Mouse (Mus musculus): ENCODE results near the gene Gfod1. TPM values are rescaled to one million over a fixed set of nuclear protein-coding genes. Genes with fewer than 3 reads are reported as not detected.

Gene Gfod1
- polyA plus RNA-seq, 1 experiment = 10.4 TPM

DNA sequence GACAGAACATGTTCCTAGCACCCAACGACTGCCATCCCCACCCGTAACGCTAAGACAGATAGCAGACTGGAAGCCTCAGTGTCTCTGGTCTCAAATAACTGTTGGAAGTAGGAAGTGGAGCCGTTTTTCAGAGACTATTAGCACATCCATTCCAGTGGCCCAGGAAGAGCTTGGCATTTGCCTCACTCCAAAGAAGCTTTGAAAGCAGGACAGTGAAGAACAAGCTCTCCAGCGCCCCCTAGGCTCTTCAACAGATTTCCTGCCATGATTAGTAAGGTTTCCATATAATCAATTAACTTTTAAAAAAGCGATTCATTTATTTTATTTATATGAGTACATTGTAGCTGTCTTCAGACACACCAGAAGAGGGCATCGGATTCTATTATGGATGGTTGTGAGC is 28.6 kb upstream of the Gfod1 start:
- 32% methylated on average over 7 of the region's 7 CpGs for WGBS
- H3K4me3 ChIP-seq (replicated peaks; ENCODE audit: control insufficient read depth, low read depth, low read length) = no peak overlapping the region
- TF ChIP-seq POLR2A (IDR thresholded peaks at IDR 0.05; ENCODE audit: borderline replicate concordance, control insufficient read depth, low read depth, low read length) = no peak
- TF ChIP-seq CTCF (IDR thresholded peaks at IDR 0.05; ENCODE audit: control insufficient read depth, insufficient read depth, low read length) = no peak
- H3K27ac ChIP-seq (ENCODE audit: control insufficient read depth, insufficient read depth, low read depth, low read length, poor library complexity) = no peak overlapping the region
- H3K4me1 ChIP-seq (ENCODE audit: control insufficient read depth, insufficient read depth, low read length) = no peaks in the 10 kb centered on the region; the same call in 1 of the 2 replicates

DNA sequence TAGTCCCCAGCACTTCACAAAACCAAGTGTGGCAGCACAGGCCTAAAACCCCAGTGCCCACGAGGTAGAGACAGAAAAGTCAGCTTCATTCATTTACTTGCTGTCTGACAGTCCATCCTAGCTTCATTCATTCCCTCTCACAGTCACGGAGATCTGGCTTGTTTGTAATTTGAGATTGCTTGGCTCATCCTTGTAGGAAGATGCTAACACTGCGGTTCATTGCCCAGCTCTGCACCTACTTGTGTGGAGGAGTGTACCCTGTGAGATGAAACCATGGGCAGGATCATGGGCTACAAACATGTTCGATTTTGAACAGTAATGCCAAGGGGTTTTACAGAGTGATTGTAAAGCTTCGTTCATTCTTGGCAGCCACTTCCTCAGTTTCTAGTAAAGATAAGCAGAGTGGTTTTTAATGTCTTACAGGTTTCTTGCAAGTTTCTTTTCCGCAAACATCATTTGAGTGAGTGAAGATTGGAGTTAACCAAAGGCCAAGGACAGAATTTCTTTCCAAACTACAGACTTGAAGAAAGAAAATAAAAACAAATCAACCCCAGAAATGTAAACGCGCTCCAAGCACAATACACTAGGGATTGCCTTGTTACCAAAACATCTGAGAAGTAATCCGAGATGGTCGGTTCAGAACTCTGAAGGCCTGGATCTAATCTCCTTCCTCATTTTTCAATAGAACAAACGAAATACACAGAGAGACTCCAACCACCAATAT is 27.9 kb upstream of the Gfod1 start:
- WGBS = 39% methylated on average over 11 of the region's 11 CpGs
- Histone ChIP-seq H3K27ac (ENCODE audit: control insufficient read depth, insufficient read depth, low read depth, low read length, poor library complexity) (no peak overlapping the region), H3K4me1 (ENCODE audit: control insufficient read depth, insufficient read depth, low read length) (no peaks in the 10 kb centered on the region; the same call in 1 of the 2 replicates), H3K4me3 (replicated peaks; ENCODE audit: control insufficient read depth, low read depth, low read length) (no peak overlapping the region)
- TF ChIP-seq CTCF (IDR thresholded peaks at IDR 0.05; ENCODE audit: control insufficient read depth, insufficient read depth, low read length) = no peak
- no peak for TF ChIP-seq POLR2A (IDR thresholded peaks at IDR 0.05; ENCODE audit: borderline replicate concordance, control insufficient read depth, low read depth, low read length)

DNA sequence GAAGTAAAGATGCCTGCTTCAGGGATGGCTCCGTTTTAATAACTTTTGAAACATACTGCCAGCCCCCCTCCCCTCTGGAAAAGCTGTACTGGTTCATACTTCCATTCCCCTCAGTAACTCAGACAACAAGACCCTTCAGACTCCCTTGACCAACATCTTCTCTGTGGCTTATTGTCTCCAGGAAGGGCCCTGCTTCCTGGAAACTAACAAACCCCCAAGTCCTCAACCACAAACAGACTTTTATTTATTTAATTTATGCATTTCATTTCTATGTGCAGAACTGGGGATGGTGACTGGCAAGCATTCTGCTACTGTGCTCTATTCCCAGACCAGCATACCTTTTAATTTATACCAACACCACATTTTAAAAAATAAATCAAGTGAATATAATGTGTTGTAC is 21.5 kb upstream of the Gfod1 start:
- H3K4me1 ChIP-seq (ENCODE audit: control insufficient read depth, insufficient read depth, low read length) = no peaks in the 10 kb centered on the region; the same call in 1 of the 2 replicates

DNA sequence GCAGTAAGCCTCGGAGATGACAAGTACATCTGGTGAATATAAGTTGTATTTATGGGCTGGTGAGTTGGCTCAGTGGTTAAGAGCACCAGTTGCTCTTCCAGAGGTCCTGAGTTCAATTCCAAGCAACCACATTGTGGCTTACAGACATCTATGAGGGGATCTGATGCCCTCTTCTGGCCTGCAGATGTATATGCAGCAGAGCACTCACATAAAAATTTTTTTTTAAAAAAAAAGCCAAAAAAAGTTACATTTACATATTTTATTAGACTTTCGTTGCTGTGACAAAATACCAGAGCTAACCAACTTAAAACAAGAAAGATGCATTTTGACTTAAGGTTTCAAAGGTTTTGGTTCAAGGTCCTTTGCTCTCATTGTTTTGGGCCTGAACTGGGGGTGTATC is 17.5 kb upstream of the Gfod1 start:
- 67% methylated on average over 2 of the region's 2 CpGs for whole genome bisulfite sequencing
- no peak for TF ChIP-seq CTCF (IDR thresholded peaks at IDR 0.05; ENCODE audit: control insufficient read depth, insufficient read depth, low read length)
- TF ChIP-seq POLR2A (IDR thresholded peaks at IDR 0.05; ENCODE audit: borderline replicate concordance, control insufficient read depth, low read depth, low read length) = no peak
- H3K4me1 ChIP-seq (ENCODE audit: control insufficient read depth, insufficient read depth, low read length) = no peaks in the 10 kb centered on the region
- no peak overlapping the region for H3K4me3 ChIP-seq (replicated peaks; ENCODE audit: control insufficient read depth, low read depth, low read length)
- H3K27ac ChIP-seq (ENCODE audit: control insufficient read depth, insufficient read depth, low read depth, low read length, poor library complexity) = no peak overlapping the region

More for the DNA sequence above, 21.5 kb upstream of the Gfod1 start:
- Histone ChIP-seq H3K4me3 (replicated peaks; ENCODE audit: control insufficient read depth, low read depth, low read length) (no peak overlapping the region), H3K27ac (ENCODE audit: control insufficient read depth, insufficient read depth, low read depth, low read length, poor library complexity) (no peak overlapping the region)
- TF ChIP-seq POLR2A (IDR thresholded peaks at IDR 0.05; ENCODE audit: borderline replicate concordance, control insufficient read depth, low read depth, low read length) = no peak
- TF ChIP-seq CTCF (IDR thresholded peaks at IDR 0.05; ENCODE audit: control insufficient read depth, insufficient read depth, low read length) = no peak
- WGBS = 5% methylated on average over 1 of the region's 1 CpGs

- Histone ChIP-seq H3K4me1 (ENCODE audit: control insufficient read depth, insufficient read depth, low read length) (no peaks in the 10 kb centered on the region), H3K27ac (ENCODE audit: control insufficient read depth, insufficient read depth, low read depth, low read length, poor library complexity) (no peak overlapping the region), H3K4me3 (replicated peaks; ENCODE audit: control insufficient read depth, low read depth, low read length) (no peak overlapping the region)
- TF ChIP-seq POLR2A (IDR thresholded peaks at IDR 0.05; ENCODE audit: borderline replicate concordance, control insufficient read depth, low read depth, low read length) (no peak), CTCF (IDR thresholded peaks at IDR 0.05; ENCODE audit: control insufficient read depth, insufficient read depth, low read length) (no peak)
- WGBS = 29% methylated on average over 3 of the region's 3 CpGs
Measured at GRCm38 (mm10) chr13:43319396-43319795, 15.4 kb upstream of the Gfod1 start.

DNA sequence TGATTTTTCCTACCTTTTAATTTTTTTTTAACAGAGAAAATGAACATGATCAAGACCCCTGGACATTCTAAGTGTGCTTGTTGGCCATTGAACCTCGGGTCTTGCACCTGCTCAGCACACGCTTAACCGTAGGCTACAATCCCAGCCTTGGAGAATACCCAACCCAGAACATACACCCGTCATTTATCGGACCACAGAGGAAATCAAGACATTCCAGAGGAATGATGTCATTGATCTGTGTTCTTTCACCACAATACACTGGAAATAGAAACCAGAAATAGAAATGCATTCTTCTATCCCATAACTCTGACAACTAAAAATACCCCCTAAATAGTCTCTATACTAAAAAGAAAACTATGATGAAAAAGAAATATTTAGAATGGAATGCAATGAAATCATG is 13.4 kb upstream of the Gfod1 start:
- H3K27ac ChIP-seq (ENCODE audit: control insufficient read depth, insufficient read depth, low read depth, low read length, poor library complexity) = no peak overlapping the region
- H3K4me1 ChIP-seq (ENCODE audit: control insufficient read depth, insufficient read depth, low read length) = no peaks in the 10 kb centered on the region
- WGBS = 85% methylated on average over 5 of the region's 5 CpGs
- no peak for TF ChIP-seq POLR2A (IDR thresholded peaks at IDR 0.05; ENCODE audit: borderline replicate concordance, control insufficient read depth, low read depth, low read length)
- no peak for TF ChIP-seq CTCF (IDR thresholded peaks at IDR 0.05; ENCODE audit: control insufficient read depth, insufficient read depth, low read length)
- no peak overlapping the region for H3K4me3 ChIP-seq (replicated peaks; ENCODE audit: control insufficient read depth, low read depth, low read length)

DNA sequence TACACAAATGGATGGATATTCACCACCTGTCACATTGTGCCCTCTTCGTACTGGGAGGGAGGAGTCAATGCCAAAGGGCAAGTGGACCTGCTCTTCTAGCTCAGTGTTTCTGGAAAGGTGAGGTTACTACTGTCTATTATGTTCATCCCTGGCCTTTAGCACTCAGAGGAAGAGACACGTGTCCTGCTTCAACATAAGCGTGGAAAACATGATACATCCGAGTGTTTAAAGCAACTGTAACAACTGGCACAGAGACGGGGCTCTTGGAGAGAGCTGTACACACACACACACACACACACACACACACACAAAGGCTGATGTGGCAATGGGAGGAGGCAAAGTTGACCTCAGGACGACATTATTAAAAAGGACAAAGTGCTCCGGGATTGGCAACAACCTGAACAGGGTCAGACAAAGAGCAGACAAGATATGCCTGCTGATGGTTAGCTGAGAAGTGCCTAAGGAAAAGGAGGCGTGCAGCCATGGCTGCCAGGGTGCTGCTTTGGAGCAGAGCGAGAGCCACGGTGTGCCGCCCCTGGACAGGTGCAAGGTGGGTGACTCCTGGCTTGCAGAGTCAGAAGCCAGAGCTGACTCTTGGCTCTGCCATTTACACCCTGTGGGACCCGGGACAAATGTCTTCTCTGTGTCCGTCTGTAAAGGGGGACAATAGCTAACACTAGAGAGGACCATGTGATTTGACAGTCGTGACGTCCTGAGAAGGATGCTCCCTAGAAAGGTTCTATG is 1.4 kb upstream of the Gfod1 start:
- no peak overlapping the region for H3K4me3 ChIP-seq (replicated peaks; ENCODE audit: control insufficient read depth, low read depth, low read length)
- peaks cover 5% of the 10 kb centered on the region; the same call in 1 of the 2 replicates for H3K4me1 ChIP-seq (ENCODE audit: control insufficient read depth, insufficient read depth, low read length)
- no peak overlapping the region for H3K27ac ChIP-seq (ENCODE audit: control insufficient read depth, insufficient read depth, low read depth, low read length, poor library complexity)
- WGBS = 79% methylated on average over 15 of the region's 15 CpGs
- TF ChIP-seq CTCF (IDR thresholded peaks at IDR 0.05; ENCODE audit: control insufficient read depth, insufficient read depth, low read length) = no peak
- TF ChIP-seq POLR2A (IDR thresholded peaks at IDR 0.05; ENCODE audit: borderline replicate concordance, control insufficient read depth, low read depth, low read length) = no peak

- no peak for TF ChIP-seq CTCF (IDR thresholded peaks at IDR 0.05; ENCODE audit: control insufficient read depth, insufficient read depth, low read length)
- TF ChIP-seq POLR2A (IDR thresholded peaks at IDR 0.05; ENCODE audit: borderline replicate concordance, control insufficient read depth, low read depth, low read length) = no peak
- H3K4me1 ChIP-seq (ENCODE audit: control insufficient read depth, insufficient read depth, low read length) = peaks cover 5% of the 10 kb centered on the region; the same call in 1 of the 2 replicates
- H3K4me3 ChIP-seq (replicated peaks; ENCODE audit: control insufficient read depth, low read depth, low read length) = no peak overlapping the region
- no peak overlapping the region for H3K27ac ChIP-seq (ENCODE audit: control insufficient read depth, insufficient read depth, low read depth, low read length, poor library complexity)
- WGBS = 25% methylated on average over 11 of the region's 11 CpGs
Measured at GRCm38 (mm10) chr13:43304700-43305099, 728 bp upstream of the Gfod1 start.

Measured in bone marrow, adult 2 months (tissue).